Mouse (Mus musculus) myocyte (in vitro differentiated cells): ENCODE data around the gene Ulk4.
A peak's percentile ranks its signal among the peaks of the same experiment; 100 is the strongest.

Experiments used
- CEBPB ChIP-seq: IDR thresholded peaks from 2 replicates; pipeline ENCODE4 v1.6.1; 2011; ENCODE audit warnings: mild to moderate bottlenecking, moderate library complexity; ENCODE audit not compliant: poor library complexity, insufficient read depth, severe bottlenecking
- E2F4 ChIP-seq: IDR thresholded peaks from one replicate; pipeline ENCODE4 v1.6.1; 2011; ENCODE audit warnings: mild to moderate bottlenecking, control low read depth, moderate library complexity; ENCODE audit not compliant: insufficient read depth
- MAX ChIP-seq: IDR thresholded peaks from one replicate; pipeline ENCODE4 v1.6.1; 2011; ENCODE audit warnings: low read depth, mild to moderate bottlenecking, control low read depth
- MYOD1 ChIP-seq, 3 experiments: IDR thresholded peaks; one replicate each; pipeline ENCODE4 v1.6.1; 2011; ENCODE audit warnings: control low read depth in 2 of 3, low read depth in 2 of 3, mild to moderate bottlenecking in 2 of 3, moderate library complexity in 1 of 3; ENCODE audit not compliant: insufficient read length in 2 of 3, control insufficient read depth in 1 of 3
- POLR2A ChIP-seq: IDR thresholded peaks from one replicate; pipeline ENCODE4 v1.6.1; 2011; ENCODE audit warnings: low read depth, mild to moderate bottlenecking, control low read depth, moderate library complexity; ENCODE audit not compliant: insufficient read length
- POLR2AphosphoS2 ChIP-seq: IDR thresholded peaks from one replicate; pipeline ENCODE4 v1.6.1; 2011; ENCODE audit warnings: low read depth, control low read depth; ENCODE audit not compliant: insufficient read length
- REST ChIP-seq: IDR thresholded peaks from one replicate; pipeline ENCODE4 v1.6.1; 2011; ENCODE audit warnings: mild to moderate bottlenecking, control low read depth, moderate library complexity; ENCODE audit not compliant: insufficient read depth, insufficient read length
- SRF ChIP-seq: IDR thresholded peaks from one replicate; pipeline ENCODE4 v1.6.1; 2011; ENCODE audit warnings: low read depth; ENCODE audit not compliant: control insufficient read depth, insufficient read length
- TCF3 ChIP-seq: IDR thresholded peaks from one replicate; pipeline ENCODE4 v1.6.1; 2011; ENCODE audit warnings: low read depth, control low read depth; ENCODE audit not compliant: insufficient read length
- USF1 ChIP-seq: IDR thresholded peaks from one replicate; pipeline ENCODE4 v1.6.1; 2011; ENCODE audit warnings: low read depth, mild to moderate bottlenecking, control low read depth, moderate library complexity

DNA sequence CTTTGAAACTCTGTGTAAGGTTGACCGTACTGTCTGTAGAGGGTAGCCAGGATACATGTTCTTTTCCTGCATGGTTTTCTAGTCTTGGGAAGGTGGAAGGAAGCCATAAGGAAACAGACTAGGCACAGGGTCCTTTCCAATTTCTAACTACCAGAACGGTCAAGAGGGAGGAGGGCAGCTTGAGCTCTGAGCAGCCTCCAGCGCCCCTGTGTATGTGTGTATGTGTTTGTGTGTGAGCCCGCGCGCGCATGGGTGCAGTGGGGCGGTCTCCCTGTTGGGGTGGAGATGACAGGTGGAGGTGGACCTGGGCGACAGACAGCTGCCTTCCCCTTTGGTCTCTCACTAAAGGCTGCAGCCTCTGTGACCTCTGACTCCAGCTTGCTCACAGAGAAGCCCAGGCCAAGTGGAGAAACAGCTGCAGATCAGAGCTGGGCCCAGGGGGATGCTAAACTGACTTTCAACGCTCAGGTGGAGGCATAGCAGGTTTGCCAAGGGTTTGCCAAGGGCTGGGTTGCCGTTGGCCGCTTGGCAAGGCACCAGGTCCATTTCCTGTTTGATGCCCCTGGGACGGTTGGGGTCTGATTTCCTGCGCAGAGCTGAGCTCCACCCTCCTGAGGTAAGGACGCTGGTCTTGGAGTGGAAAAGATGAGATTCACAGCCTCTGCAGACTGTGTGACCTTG, 21.6 kb upstream of the Ulk4 start:
- TF ChIP-seq SRF = no peak
- no peak for TF ChIP-seq POLR2A
- no peak for TF ChIP-seq CEBPB
- TF ChIP-seq USF1 = no peak
- TF ChIP-seq MYOD1 (IDR thresholded peaks at IDR 0.05; ENCODE audit: control insufficient read depth in 1 of 3, insufficient read length in 2 of 3, low read depth in 2 of 3) = peak in 2 of 3 experiments; percentile 77 to 91
- no peak for TF ChIP-seq MAX
- TF ChIP-seq E2F4 = no peak
- no peak for TF ChIP-seq TCF3
- TF ChIP-seq POLR2AphosphoS2 = no peak
- TF ChIP-seq REST = no peak
